Mouse (Mus musculus): ENCODE measurements around the gene Il21r. TPM values are rescaled to one million over a fixed set of nuclear protein-coding genes. Genes with fewer than 3 reads are reported as not detected.

Gene Il21r
- polyA plus RNA-seq, 1 experiment from 2014 or later: 0.20 TPM

- H3K9me3 ChIP-seq (ENCODE audit: control insufficient read depth, low read length): no peaks in the 10 kb centered on the region
- H3K27ac ChIP-seq (ENCODE audit: low read depth, low read length): no peak overlapping the region
- H3K4me2 ChIP-seq (ENCODE audit: low read depth, low read length, severe bottlenecking): no peak overlapping the region
- H3K27me3 ChIP-seq (ENCODE audit: control insufficient read depth, insufficient read depth, low read length): no peaks in the 10 kb centered on the region
- no peak overlapping the region for H3K4me3 ChIP-seq (ENCODE audit: low read depth, low read length)
- no peaks in the 10 kb centered on the region for H3K4me1 ChIP-seq (replicated peaks; ENCODE audit: control insufficient read depth, insufficient read depth, low read length)
- DNase-seq (ENCODE audit: low spot score) (no peak), ATAC-seq (replicated peaks; ENCODE audit: low FRiP score) (no peak)
- 87% methylated on average over 7 of the region's 7 CpGs for WGBS
- no peaks in the 10 kb centered on the region for H3K36me3 ChIP-seq (ENCODE audit: control insufficient read depth, insufficient read depth, low read length)
- no peak overlapping the region for H3K9ac ChIP-seq (ENCODE audit: low read length)
Measured at GRCm38 (mm10) chr7:125589896-125590295, 13.3 kb upstream of the Il21r start.

DNA sequence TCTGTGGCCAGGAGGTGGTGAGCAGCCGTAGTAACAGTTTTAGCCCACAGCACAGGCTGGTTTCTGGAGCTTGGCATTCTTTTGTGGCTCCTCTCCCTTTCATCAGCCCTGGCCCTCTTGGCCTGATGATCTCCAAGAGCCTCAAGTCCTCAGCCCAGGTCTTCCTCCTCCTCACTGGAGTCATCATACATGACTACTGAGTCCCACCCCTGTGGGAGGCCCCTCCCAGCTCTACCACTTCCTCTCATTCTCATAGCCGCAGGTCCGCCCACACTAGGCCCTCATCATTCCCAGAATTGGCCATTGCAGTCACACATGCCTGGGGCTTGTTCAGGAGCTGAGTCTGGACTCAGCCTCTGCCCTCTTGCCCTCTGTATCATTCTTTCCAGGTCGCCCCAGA is 9.4 kb upstream of the Il21r start:
- Histone ChIP-seq H3K27ac (ENCODE audit: low read depth, low read length) (no peak overlapping the region), H3K9me3 (ENCODE audit: control insufficient read depth, low read length) (no peaks in the 10 kb centered on the region), H3K36me3 (ENCODE audit: control insufficient read depth, insufficient read depth, low read length) (no peaks in the 10 kb centered on the region), H3K4me1 (replicated peaks; ENCODE audit: control insufficient read depth, insufficient read depth, low read length) (no peaks in the 10 kb centered on the region), H3K9ac (ENCODE audit: low read length) (no peak overlapping the region), H3K4me2 (ENCODE audit: low read depth, low read length, severe bottlenecking) (no peak overlapping the region), H3K4me3 (ENCODE audit: low read depth, low read length) (no peak overlapping the region), H3K27me3 (ENCODE audit: control insufficient read depth, insufficient read depth, low read length) (no peaks in the 10 kb centered on the region)
- DNase-seq (ENCODE audit: low spot score) (no peak), ATAC-seq (replicated peaks; ENCODE audit: low FRiP score) (no peak)
- WGBS: 85% methylated on average over 4 of the region's 4 CpGs

- Histone ChIP-seq H3K9ac (ENCODE audit: low read length) (no peak overlapping the region), H3K4me2 (ENCODE audit: low read depth, low read length, severe bottlenecking) (no peak overlapping the region), H3K36me3 (ENCODE audit: control insufficient read depth, insufficient read depth, low read length) (no peaks in the 10 kb centered on the region), H3K27me3 (ENCODE audit: control insufficient read depth, insufficient read depth, low read length) (no peaks in the 10 kb centered on the region), H3K4me1 (replicated peaks; ENCODE audit: control insufficient read depth, insufficient read depth, low read length) (no peaks in the 10 kb centered on the region), H3K27ac (ENCODE audit: low read depth, low read length) (no peak overlapping the region), H3K9me3 (ENCODE audit: control insufficient read depth, low read length) (no peaks in the 10 kb centered on the region), H3K4me3 (ENCODE audit: low read depth, low read length) (no peak overlapping the region)
- DNase-seq (ENCODE audit: low spot score): no peak
- 68% methylated on average over 3 of the region's 3 CpGs for WGBS
- ATAC-seq (replicated peaks; ENCODE audit: low FRiP score): no peak
Measured at GRCm38 (mm10) chr7:125596406-125596805, 6.8 kb upstream of the Il21r start.

GRCm38 (mm10) chr7:125597083-125597482 is 6.1 kb upstream of the Il21r start:
- 89% methylated on average over 9 of the region's 9 CpGs for WGBS
- no peaks in the 10 kb centered on the region for H3K4me1 ChIP-seq (replicated peaks; ENCODE audit: control insufficient read depth, insufficient read depth, low read length)
- no peak for DNase-seq (ENCODE audit: low spot score)
- H3K4me2 ChIP-seq (ENCODE audit: low read depth, low read length, severe bottlenecking): no peak overlapping the region
- H3K27ac ChIP-seq (ENCODE audit: low read depth, low read length): no peak overlapping the region
- ATAC-seq (replicated peaks; ENCODE audit: low FRiP score): no peak
- no peaks in the 10 kb centered on the region for H3K27me3 ChIP-seq (ENCODE audit: control insufficient read depth, insufficient read depth, low read length)
- H3K9ac ChIP-seq (ENCODE audit: low read length): no peak overlapping the region
- no peaks in the 10 kb centered on the region for H3K9me3 ChIP-seq (ENCODE audit: control insufficient read depth, low read length)
- no peaks in the 10 kb centered on the region for H3K36me3 ChIP-seq (ENCODE audit: control insufficient read depth, insufficient read depth, low read length)
- no peak overlapping the region for H3K4me3 ChIP-seq (ENCODE audit: low read depth, low read length)

- Histone ChIP-seq H3K4me3 (ENCODE audit: low read depth, low read length) (no peak overlapping the region), H3K9ac (ENCODE audit: low read length) (no peak overlapping the region), H3K27ac (ENCODE audit: low read depth, low read length) (no peak overlapping the region), H3K27me3 (ENCODE audit: control insufficient read depth, insufficient read depth, low read length) (no peaks in the 10 kb centered on the region), H3K4me2 (ENCODE audit: low read depth, low read length, severe bottlenecking) (no peak overlapping the region), H3K9me3 (ENCODE audit: control insufficient read depth, low read length) (no peaks in the 10 kb centered on the region), H3K4me1 (replicated peaks; ENCODE audit: control insufficient read depth, insufficient read depth, low read length) (no peaks in the 10 kb centered on the region), H3K36me3 (ENCODE audit: control insufficient read depth, insufficient read depth, low read length) (no peaks in the 10 kb centered on the region)
- ATAC-seq (replicated peaks; ENCODE audit: low FRiP score): no peak
- WGBS: 87% methylated on average over 11 of the region's 11 CpGs
- no peak for DNase-seq (ENCODE audit: low spot score)
Measured at GRCm38 (mm10) chr7:125597516-125598347, 5.5 kb upstream of the Il21r start.

DNA sequence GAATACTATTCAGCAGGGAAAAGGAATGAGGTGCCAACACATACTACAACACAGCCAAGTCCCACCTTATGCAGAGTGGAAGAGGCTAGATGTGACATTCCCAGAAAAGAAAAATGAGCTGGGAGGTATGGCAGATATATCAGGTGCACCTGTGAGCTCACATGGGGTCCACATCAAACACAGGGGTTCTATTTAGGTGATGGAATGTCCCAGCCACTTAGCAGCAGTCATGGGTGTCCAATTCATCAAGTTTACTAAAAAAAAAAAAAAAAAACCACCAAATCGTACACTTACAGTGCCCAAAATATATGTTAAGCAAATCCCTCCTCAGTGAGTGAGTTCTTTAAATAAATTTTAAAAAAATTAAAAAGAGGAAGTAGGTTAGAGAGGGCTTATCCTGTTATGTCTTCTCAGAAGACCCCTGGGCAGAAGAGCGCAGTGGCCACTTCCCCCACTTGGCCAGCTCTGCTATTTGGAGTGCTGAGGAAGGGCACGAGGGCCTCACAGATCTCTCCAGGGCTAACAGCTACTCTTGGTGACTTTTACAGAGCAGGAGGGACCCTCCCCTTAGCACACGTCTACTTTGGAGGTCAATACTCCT is 3.8 kb upstream of the Il21r start:
- H3K27me3 ChIP-seq (ENCODE audit: control insufficient read depth, insufficient read depth, low read length): no peaks in the 10 kb centered on the region
- no peaks in the 10 kb centered on the region for H3K36me3 ChIP-seq (ENCODE audit: control insufficient read depth, insufficient read depth, low read length)
- 77% methylated on average over 4 of the region's 4 CpGs for WGBS
- no peak for ATAC-seq (replicated peaks; ENCODE audit: low FRiP score)
- no peak overlapping the region for H3K4me2 ChIP-seq (ENCODE audit: low read depth, low read length, severe bottlenecking)
- no peak overlapping the region for H3K9ac ChIP-seq (ENCODE audit: low read length)
- DNase-seq (ENCODE audit: low spot score): no peak
- H3K4me3 ChIP-seq (ENCODE audit: low read depth, low read length): no peak overlapping the region
- no peaks in the 10 kb centered on the region for H3K9me3 ChIP-seq (ENCODE audit: control insufficient read depth, low read length)
- H3K4me1 ChIP-seq (replicated peaks; ENCODE audit: control insufficient read depth, insufficient read depth, low read length): no peaks in the 10 kb centered on the region
- H3K27ac ChIP-seq (ENCODE audit: low read depth, low read length): no peak overlapping the region

DNA sequence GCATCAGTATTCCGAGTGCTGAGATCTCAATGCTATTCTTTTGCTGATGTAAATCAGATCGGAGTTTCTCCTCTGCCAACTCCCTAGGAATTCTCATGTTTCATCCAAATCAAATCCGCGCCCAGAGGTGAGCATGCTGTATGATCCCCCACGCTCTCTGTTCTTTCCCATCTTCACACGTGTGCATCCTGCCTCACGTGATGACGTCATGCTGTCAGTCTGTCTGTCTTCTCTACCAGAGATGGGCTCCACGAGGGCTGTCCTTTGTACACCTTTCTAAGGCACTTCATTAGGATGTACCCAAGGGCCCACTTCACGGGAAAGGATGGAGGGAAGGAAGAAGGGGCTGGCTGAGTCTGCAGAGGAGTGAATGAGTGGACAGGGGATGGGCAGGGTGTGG is 3.1 kb upstream of the Il21r start:
- Histone ChIP-seq H3K27ac (ENCODE audit: low read depth, low read length) (no peak overlapping the region), H3K9me3 (ENCODE audit: control insufficient read depth, low read length) (no peaks in the 10 kb centered on the region), H3K36me3 (ENCODE audit: control insufficient read depth, insufficient read depth, low read length) (no peaks in the 10 kb centered on the region), H3K9ac (ENCODE audit: low read length) (no peak overlapping the region), H3K27me3 (ENCODE audit: control insufficient read depth, insufficient read depth, low read length) (no peaks in the 10 kb centered on the region), H3K4me2 (ENCODE audit: low read depth, low read length, severe bottlenecking) (no peak overlapping the region), H3K4me1 (replicated peaks; ENCODE audit: control insufficient read depth, insufficient read depth, low read length) (no peaks in the 10 kb centered on the region), H3K4me3 (ENCODE audit: low read depth, low read length) (no peak overlapping the region)
- DNase-seq (ENCODE audit: low spot score) (no peak), ATAC-seq (replicated peaks; ENCODE audit: low FRiP score) (no peak)
- WGBS: 76% methylated on average over 10 of the region's 10 CpGs

DNA sequence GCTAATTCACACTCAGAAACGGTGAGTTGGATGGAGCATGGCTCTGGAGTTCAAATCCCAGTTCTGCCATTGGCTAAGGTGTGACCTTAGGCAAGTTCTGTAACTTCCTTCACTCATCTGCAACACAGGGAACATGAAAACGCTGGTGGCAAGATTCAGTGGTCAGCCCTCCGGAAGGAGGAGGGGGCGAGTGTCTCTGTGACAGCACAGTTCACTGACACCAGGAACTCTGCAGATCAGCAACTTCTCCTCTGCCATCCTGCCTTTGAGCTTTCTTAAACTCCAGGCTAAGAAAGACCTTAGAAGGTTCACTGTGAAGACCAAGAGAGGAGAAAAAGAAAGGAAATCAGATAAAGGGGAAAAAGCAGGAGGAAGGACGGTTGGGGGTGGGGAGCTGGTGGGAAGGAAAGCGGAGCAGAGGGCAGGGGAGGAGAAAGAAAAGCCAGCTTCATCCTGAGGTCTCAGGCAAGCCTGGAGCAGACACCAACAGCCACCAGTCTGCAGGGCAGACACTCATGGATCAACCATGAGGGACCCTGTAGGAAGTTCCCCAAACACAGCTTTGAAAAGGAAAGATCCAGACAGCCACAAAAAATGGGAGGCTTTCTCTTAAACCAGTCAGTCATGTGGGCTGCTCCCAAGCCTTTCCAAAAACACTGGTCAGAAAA is 2.5 kb upstream of the Il21r start:
- ATAC-seq (replicated peaks; ENCODE audit: low FRiP score): no peak
- DNase-seq (ENCODE audit: low spot score): no peak
- Histone ChIP-seq H3K36me3 (ENCODE audit: control insufficient read depth, insufficient read depth, low read length) (no peaks in the 10 kb centered on the region), H3K4me3 (ENCODE audit: low read depth, low read length) (no peak overlapping the region), H3K4me1 (replicated peaks; ENCODE audit: control insufficient read depth, insufficient read depth, low read length) (no peaks in the 10 kb centered on the region), H3K27ac (ENCODE audit: low read depth, low read length) (no peak overlapping the region), H3K9ac (ENCODE audit: low read length) (no peak overlapping the region), H3K27me3 (ENCODE audit: control insufficient read depth, insufficient read depth, low read length) (no peaks in the 10 kb centered on the region), H3K4me2 (ENCODE audit: low read depth, low read length, severe bottlenecking) (no peak overlapping the region), H3K9me3 (ENCODE audit: control insufficient read depth, low read length) (no peaks in the 10 kb centered on the region)
- 56% methylated on average over 6 of the region's 6 CpGs for WGBS
